17 mouse cellular contexts compared by ENCODE assay signal in genomic region chr3:156799228-156799627, GRCm38 (mm10).
"Had no signal": no experiment of that assay in that cellular context is flagged by ENCODE, and none has a peak within 500 bp of the region (broad histone marks: within the 10 kb centered on the region; RNA-seq: fewer than 3 reads in every experiment).

No protein-coding gene starts in this region.

- H3K4me3 ChIP-seq: neural tube, embryonic 12.5 days; neural tube, embryonic 13.5 days; neural tube, embryonic 15.5 days; stomach, embryonic 15.5 days had no signal

- H3K27ac ChIP-seq: neural tube, embryonic 12.5 days; neural tube, embryonic 13.5 days; neural tube, embryonic 15.5 days; stomach, embryonic 15.5 days; stomach, postnatal 0 days had no signal

- DNase-seq: retina, postnatal 1 day; right cerebral cortex, adult 18-20 months; right cerebral cortex, postnatal 14 days; right cerebral cortex, postnatal 25 days; right cerebral cortex, postnatal 4 days; spleen, adult 18-20 months; thymus, adult 18-20 months; thymus, adult 2 months; thymus, postnatal 14 days; thymus, postnatal 25 days; thymus, postnatal 36 days; thymus, postnatal 4 days had no signal

- H3K4me1 ChIP-seq: neural tube, embryonic 12.5 days; neural tube, embryonic 13.5 days; neural tube, embryonic 15.5 days; stomach, embryonic 15.5 days had no signal
